Mouse (Mus musculus): ENCODE data around the gene Nfasc. TPM values are rescaled to one million over a fixed set of nuclear protein-coding genes. Genes with fewer than 3 reads are reported as not detected.

Nfasc gene
- polyA plus RNA-seq, 1 experiment from 2014 or later, result 0.99 TPM

DNA sequence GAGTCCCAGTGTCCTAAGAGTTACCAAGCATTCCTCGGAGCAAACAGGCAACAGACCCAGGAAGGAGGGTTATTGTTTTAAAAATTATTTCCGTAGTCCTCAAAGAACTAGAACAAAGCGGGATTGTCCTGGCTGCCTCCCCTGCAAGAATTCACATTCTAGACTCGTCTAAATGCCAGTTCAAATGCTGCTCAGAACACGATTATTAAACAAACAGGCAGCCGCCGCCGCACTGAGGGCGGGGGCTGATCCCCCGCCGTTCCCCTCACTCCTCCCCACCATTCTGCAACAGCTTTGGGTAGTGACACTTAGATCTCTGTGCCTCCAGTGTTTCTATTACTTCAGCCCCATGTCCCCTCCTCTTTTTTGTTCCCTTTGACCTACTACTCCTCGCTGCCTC lies 62.7 kb downstream of the Nfasc start:
- Histone ChIP-seq H3K36me3 (ENCODE audit: control insufficient read depth, insufficient read depth, low read length) (no peaks in the 10 kb centered on the region), H3K4me3 (ENCODE audit: low read depth, low read length) (no peak overlapping the region), H3K4me1 (ENCODE audit: control insufficient read depth, insufficient read depth, low read length) (0 out of 2 replicates have a peak, but pooled peaks cover 2% of the 10 kb centered on the region), H3K27me3 (ENCODE audit: control insufficient read depth, insufficient read depth, low read length) (no peaks in the 10 kb centered on the region), H3K9ac (ENCODE audit: low read length) (no peak overlapping the region), H3K9me3 (ENCODE audit: control insufficient read depth, low read length) (no peaks in the 10 kb centered on the region), H3K4me2 (ENCODE audit: low read depth, severe bottlenecking) (no peak overlapping the region), H3K27ac (replicated peaks; ENCODE audit: low read depth, low read length) (no peak overlapping the region)
- WGBS, result 79% methylated on average over 12 of the region's 12 CpGs
- ATAC-seq (ENCODE audit: insufficient number of reproducible peaks, low FRiP score, low TSS enrichment, low read depth), result no peak
- DNase-seq (ENCODE audit: low spot score), result no peak

DNA sequence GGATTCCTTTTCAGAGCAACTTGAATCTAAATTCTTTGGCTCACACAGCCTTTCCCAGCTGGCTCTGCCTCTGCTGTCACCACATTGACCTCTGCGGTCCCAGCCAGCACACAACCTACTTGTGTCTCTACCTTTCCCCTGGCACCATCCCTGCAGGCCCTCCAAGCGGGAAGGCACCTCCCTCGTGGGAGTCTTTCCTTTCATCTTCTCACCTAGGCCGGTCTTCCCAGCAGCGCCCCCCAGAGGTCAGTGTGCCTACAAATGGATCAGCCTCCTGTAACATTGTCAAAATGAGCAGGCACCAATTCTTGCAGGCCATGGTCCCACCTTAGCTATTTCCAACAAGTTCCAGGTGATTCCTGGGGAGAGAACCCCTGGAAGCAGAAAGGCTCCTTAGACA lies 63.5 kb downstream of the Nfasc start:
- no peak overlapping the region for H3K4me2 ChIP-seq (ENCODE audit: low read depth, severe bottlenecking)
- DNase-seq (ENCODE audit: low spot score) (no peak), ATAC-seq (ENCODE audit: insufficient number of reproducible peaks, low FRiP score, low TSS enrichment, low read depth) (no peak)
- no peak overlapping the region for H3K27ac ChIP-seq (replicated peaks; ENCODE audit: low read depth, low read length)
- WGBS, result 38% methylated on average over 5 of the region's 5 CpGs
- no peaks in the 10 kb centered on the region for H3K36me3 ChIP-seq (ENCODE audit: control insufficient read depth, insufficient read depth, low read length)
- no peak overlapping the region for H3K9ac ChIP-seq (ENCODE audit: low read length)
- H3K4me3 ChIP-seq (ENCODE audit: low read depth, low read length), result no peak overlapping the region
- H3K4me1 ChIP-seq (ENCODE audit: control insufficient read depth, insufficient read depth, low read length), result 0 out of 2 replicates have a peak, but pooled peaks cover 2% of the 10 kb centered on the region
- H3K9me3 ChIP-seq (ENCODE audit: control insufficient read depth, low read length), result no peaks in the 10 kb centered on the region
- H3K27me3 ChIP-seq (ENCODE audit: control insufficient read depth, insufficient read depth, low read length), result no peaks in the 10 kb centered on the region

DNA sequence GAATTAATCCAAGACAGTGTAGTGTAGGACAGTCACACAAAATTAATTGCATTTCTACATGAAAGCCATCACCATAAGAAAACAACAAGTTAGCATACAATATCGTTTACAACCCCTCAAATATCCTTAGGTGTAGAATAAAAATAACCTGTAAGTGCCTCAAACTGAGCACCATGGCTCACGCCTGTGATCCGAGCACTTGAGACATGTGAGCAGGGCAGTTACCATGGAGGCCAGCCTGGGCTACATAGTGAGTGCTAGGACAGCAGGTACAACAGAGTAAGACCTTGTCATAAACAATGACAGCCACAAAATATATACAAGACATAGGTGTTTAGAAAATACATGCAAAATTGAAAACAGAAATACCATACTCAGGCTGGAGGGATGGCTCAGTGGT lies 68.9 kb downstream of the Nfasc start:
- 90% methylated on average over 3 of the region's 3 CpGs for WGBS

DNA sequence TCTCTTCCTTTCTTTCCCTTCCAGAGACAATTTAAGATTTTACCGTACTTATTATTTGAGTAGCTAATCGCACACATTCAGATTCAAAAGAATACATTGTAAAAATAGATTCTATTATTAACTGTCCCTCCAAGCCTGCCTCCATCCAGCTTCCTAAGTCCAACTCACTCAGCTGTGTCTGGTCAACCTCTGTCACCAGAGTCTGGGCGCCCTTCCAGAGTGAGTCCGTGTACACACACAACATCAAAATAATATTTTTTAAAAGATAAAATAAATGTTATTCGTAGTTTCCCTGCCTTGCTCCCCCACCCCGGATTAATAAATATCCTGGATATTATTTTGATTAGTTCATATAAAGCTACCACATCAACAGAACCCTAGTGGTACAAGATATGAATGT lies 72.4 kb downstream of the Nfasc start:
- H3K4me2 ChIP-seq (ENCODE audit: low read depth, severe bottlenecking), result no peak overlapping the region
- H3K27me3 ChIP-seq (ENCODE audit: control insufficient read depth, insufficient read depth, low read length), result no peaks in the 10 kb centered on the region
- no peak overlapping the region for H3K9ac ChIP-seq (ENCODE audit: low read length)
- H3K4me1 ChIP-seq (ENCODE audit: control insufficient read depth, insufficient read depth, low read length), result no peaks in the 10 kb centered on the region
- ATAC-seq (ENCODE audit: insufficient number of reproducible peaks, low FRiP score, low TSS enrichment, low read depth) (no peak), DNase-seq (ENCODE audit: low spot score) (no peak)
- no peaks in the 10 kb centered on the region for H3K9me3 ChIP-seq (ENCODE audit: control insufficient read depth, low read length)
- H3K4me3 ChIP-seq (ENCODE audit: low read depth, low read length), result no peak overlapping the region
- no peaks in the 10 kb centered on the region for H3K36me3 ChIP-seq (ENCODE audit: control insufficient read depth, insufficient read depth, low read length)
- H3K27ac ChIP-seq (replicated peaks; ENCODE audit: low read depth, low read length), result no peak overlapping the region
- WGBS, result 92% methylated on average over 6 of the region's 6 CpGs

More for the DNA sequence above, 68.9 kb downstream of the Nfasc start:
- Histone ChIP-seq H3K27me3 (ENCODE audit: control insufficient read depth, insufficient read depth, low read length) (no peaks in the 10 kb centered on the region), H3K9me3 (ENCODE audit: control insufficient read depth, low read length) (no peaks in the 10 kb centered on the region), H3K4me3 (ENCODE audit: low read depth, low read length) (no peak overlapping the region), H3K27ac (replicated peaks; ENCODE audit: low read depth, low read length) (no peak overlapping the region), H3K36me3 (ENCODE audit: control insufficient read depth, insufficient read depth, low read length) (no peaks in the 10 kb centered on the region), H3K4me2 (ENCODE audit: low read depth, severe bottlenecking) (no peak overlapping the region), H3K9ac (ENCODE audit: low read length) (no peak overlapping the region), H3K4me1 (ENCODE audit: control insufficient read depth, insufficient read depth, low read length) (no peaks in the 10 kb centered on the region)
- DNase-seq (ENCODE audit: low spot score) (no peak), ATAC-seq (ENCODE audit: insufficient number of reproducible peaks, low FRiP score, low TSS enrichment, low read depth) (no peak)

- Histone ChIP-seq H3K36me3 (ENCODE audit: control insufficient read depth, insufficient read depth, low read length) (no peaks in the 10 kb centered on the region), H3K4me1 (ENCODE audit: control insufficient read depth, insufficient read depth, low read length) (no peaks in the 10 kb centered on the region), H3K4me2 (ENCODE audit: low read depth, severe bottlenecking) (no peak overlapping the region), H3K9me3 (ENCODE audit: control insufficient read depth, low read length) (no peaks in the 10 kb centered on the region), H3K27ac (replicated peaks; ENCODE audit: low read depth, low read length) (no peak overlapping the region), H3K4me3 (ENCODE audit: low read depth, low read length) (no peak overlapping the region), H3K9ac (ENCODE audit: low read length) (no peak overlapping the region), H3K27me3 (ENCODE audit: control insufficient read depth, insufficient read depth, low read length) (no peaks in the 10 kb centered on the region)
- 19% methylated on average over 4 of the region's 4 CpGs for WGBS
- DNase-seq (ENCODE audit: low spot score), result no peak
- no peak for ATAC-seq (ENCODE audit: insufficient number of reproducible peaks, low FRiP score, low TSS enrichment, low read depth)
Observed at GRCm38 (mm10) chr1:132660354-132660753, 81.2 kb downstream of the Nfasc start.

GRCm38 (mm10) chr1:132659604-132660003 lies 82.0 kb downstream of the Nfasc start:
- no peak overlapping the region for H3K4me2 ChIP-seq (ENCODE audit: low read depth, severe bottlenecking)
- H3K27ac ChIP-seq (replicated peaks; ENCODE audit: low read depth, low read length), result no peak overlapping the region
- no peaks in the 10 kb centered on the region for H3K9me3 ChIP-seq (ENCODE audit: control insufficient read depth, low read length)
- ATAC-seq (ENCODE audit: insufficient number of reproducible peaks, low FRiP score, low TSS enrichment, low read depth), result no peak
- no peaks in the 10 kb centered on the region for H3K27me3 ChIP-seq (ENCODE audit: control insufficient read depth, insufficient read depth, low read length)
- H3K4me3 ChIP-seq (ENCODE audit: low read depth, low read length), result no peak overlapping the region
- H3K9ac ChIP-seq (ENCODE audit: low read length), result no peak overlapping the region
- DNase-seq (ENCODE audit: low spot score), result no peak
- H3K36me3 ChIP-seq (ENCODE audit: control insufficient read depth, insufficient read depth, low read length), result no peaks in the 10 kb centered on the region
- 15% methylated on average over 3 of the region's 3 CpGs for WGBS
- H3K4me1 ChIP-seq (ENCODE audit: control insufficient read depth, insufficient read depth, low read length), result no peaks in the 10 kb centered on the region

DNA sequence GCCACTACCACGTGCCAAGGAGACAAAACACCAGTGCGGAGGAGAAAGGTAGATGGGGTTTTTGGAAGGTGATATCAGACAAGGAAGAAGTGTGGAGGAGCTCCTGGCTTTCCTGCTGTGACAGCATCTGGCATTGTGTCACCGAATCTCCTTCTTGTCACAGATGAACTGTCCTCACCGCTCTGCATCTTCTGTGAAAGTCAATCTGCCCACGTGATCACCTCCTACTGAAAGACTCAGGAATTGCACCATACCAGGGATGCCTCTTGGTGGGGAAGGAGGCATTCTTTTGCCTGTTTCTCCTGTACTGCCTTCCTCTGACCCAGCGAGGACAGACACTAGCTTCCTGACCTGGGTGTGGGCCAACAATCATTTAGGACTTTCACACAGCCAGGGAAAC lies 86.0 kb downstream of the Nfasc start:
- Histone ChIP-seq H3K4me2 (ENCODE audit: low read depth, severe bottlenecking) (no peak overlapping the region), H3K9ac (ENCODE audit: low read length) (no peak overlapping the region), H3K4me3 (ENCODE audit: low read depth, low read length) (no peak overlapping the region), H3K4me1 (ENCODE audit: control insufficient read depth, insufficient read depth, low read length) (no peaks in the 10 kb centered on the region), H3K27ac (replicated peaks; ENCODE audit: low read depth, low read length) (no peak overlapping the region), H3K27me3 (ENCODE audit: control insufficient read depth, insufficient read depth, low read length) (no peaks in the 10 kb centered on the region), H3K9me3 (ENCODE audit: control insufficient read depth, low read length) (no peaks in the 10 kb centered on the region), H3K36me3 (ENCODE audit: control insufficient read depth, insufficient read depth, low read length) (no peaks in the 10 kb centered on the region)
- DNase-seq (ENCODE audit: low spot score) (no peak), ATAC-seq (ENCODE audit: insufficient number of reproducible peaks, low FRiP score, low TSS enrichment, low read depth) (no peak)
- WGBS, result 70% methylated on average over 6 of the region's 6 CpGs

GRCm38 (mm10) chr1:132654769-132655168 lies 86.8 kb downstream of the Nfasc start:
- DNase-seq (ENCODE audit: low spot score), result no peak
- WGBS, result 73% methylated on average over 9 of the region's 9 CpGs
- no peak for ATAC-seq (ENCODE audit: insufficient number of reproducible peaks, low FRiP score, low TSS enrichment, low read depth)
- H3K27ac ChIP-seq (replicated peaks; ENCODE audit: low read depth, low read length), result no peak overlapping the region
- no peaks in the 10 kb centered on the region for H3K9me3 ChIP-seq (ENCODE audit: control insufficient read depth, low read length)
- no peak overlapping the region for H3K4me3 ChIP-seq (ENCODE audit: low read depth, low read length)
- no peak overlapping the region for H3K4me2 ChIP-seq (ENCODE audit: low read depth, severe bottlenecking)
- H3K9ac ChIP-seq (ENCODE audit: low read length), result no peak overlapping the region
- H3K4me1 ChIP-seq (ENCODE audit: control insufficient read depth, insufficient read depth, low read length), result no peaks in the 10 kb centered on the region
- no peaks in the 10 kb centered on the region for H3K36me3 ChIP-seq (ENCODE audit: control insufficient read depth, insufficient read depth, low read length)
- H3K27me3 ChIP-seq (ENCODE audit: control insufficient read depth, insufficient read depth, low read length), result no peaks in the 10 kb centered on the region

DNA sequence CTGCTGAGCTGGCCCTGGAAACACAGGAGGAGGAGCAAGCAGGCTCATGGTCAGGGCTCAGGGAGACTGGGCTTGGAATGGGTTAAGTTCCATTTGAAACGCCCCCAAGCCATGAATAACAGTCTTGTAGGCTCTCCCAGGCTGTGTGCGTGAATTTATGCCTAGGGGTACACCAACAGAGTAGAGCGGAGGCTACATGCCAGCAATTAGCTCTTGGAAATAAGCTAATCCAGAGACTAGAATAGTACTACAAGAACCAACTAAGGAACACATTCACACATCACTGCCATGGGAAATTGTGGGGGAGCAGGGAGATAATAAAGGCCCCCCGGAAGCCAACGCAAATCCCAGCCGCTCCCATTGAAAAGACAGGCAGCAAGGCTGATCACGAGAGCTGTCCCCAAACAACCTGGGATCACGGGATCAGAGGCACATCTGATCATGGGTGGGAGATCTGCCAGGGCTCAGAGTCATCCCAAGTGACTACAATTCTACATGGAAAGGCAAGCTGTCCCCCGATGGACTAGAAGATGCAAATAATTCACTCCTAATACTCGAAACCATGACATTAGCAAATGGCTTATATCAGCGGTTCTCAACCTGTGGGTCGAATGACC lies 87.6 kb downstream of the Nfasc start:
- Histone ChIP-seq H3K27me3 (ENCODE audit: control insufficient read depth, insufficient read depth, low read length) (no peaks in the 10 kb centered on the region), H3K27ac (replicated peaks; ENCODE audit: low read depth, low read length) (no peak overlapping the region), H3K9me3 (ENCODE audit: control insufficient read depth, low read length) (no peaks in the 10 kb centered on the region), H3K4me1 (ENCODE audit: control insufficient read depth, insufficient read depth, low read length) (no peaks in the 10 kb centered on the region), H3K4me2 (ENCODE audit: low read depth, severe bottlenecking) (no peak overlapping the region), H3K36me3 (ENCODE audit: control insufficient read depth, insufficient read depth, low read length) (no peaks in the 10 kb centered on the region), H3K4me3 (ENCODE audit: low read depth, low read length) (no peak overlapping the region), H3K9ac (ENCODE audit: low read length) (no peak overlapping the region)
- ATAC-seq (ENCODE audit: insufficient number of reproducible peaks, low FRiP score, low TSS enrichment, low read depth) (no peak), DNase-seq (ENCODE audit: low spot score) (no peak)
- WGBS, result 77% methylated on average over 12 of the region's 12 CpGs

All from limb, embryonic 11.5 days (tissue).